Mouse (Mus musculus) hindbrain, embryonic 11.5 days (tissue): ENCODE data around the gene Ubr7. TPM values are rescaled to one million over a fixed set of nuclear protein-coding genes. Genes with fewer than 3 reads are reported as not detected.

ENCODE experiments used
- ATAC-seq: fragments of 200-750 bp; cut with Nextera tagmentation; 2 replicates; pipeline ENCODE4 v1.8.0; 2017; ENCODE audit warnings: mild to moderate bottlenecking, moderate TSS enrichment, moderate library complexity; ENCODE audit not compliant: low FRiP score
- DNase-seq: peaks from one replicate; pipeline ENCODE4 v3.0.0-alpha.2; 2015; ENCODE audit warnings: low spot score
- H3K27ac ChIP-seq: fragments of 300-500 bp; sonication (generic); 2 replicates; pipeline ENCODE4 v1.5.1; 2014; ENCODE audit warnings: mild to moderate bottlenecking, low read depth, low read length
- H3K27me3 ChIP-seq: fragments of 300-500 bp; sonication (generic); 2 replicates; pipeline ENCODE4 v1.6.1; 2014; ENCODE audit warnings: mild to moderate bottlenecking, low read length, moderate library complexity, mixed read lengths; ENCODE audit not compliant: control insufficient read depth, insufficient read depth
- H3K36me3 ChIP-seq: fragments of 300-500 bp; sonication (generic); 2 replicates; pipeline ENCODE4 v1.6.1; 2014; ENCODE audit warnings: mild to moderate bottlenecking, low read length, moderate library complexity, mixed read lengths; ENCODE audit not compliant: control insufficient read depth, insufficient read depth
- H3K4me1 ChIP-seq: fragments of 300-500 bp; sonication (generic); replicated peaks from 2 replicates; pipeline ENCODE4 v1.6.1; 2014; ENCODE audit warnings: low read length, mixed read lengths; ENCODE audit not compliant: control insufficient read depth, insufficient read depth
- H3K4me2 ChIP-seq: fragments of 300-500 bp; sonication (generic); replicated peaks from 2 replicates; pipeline ENCODE4 v1.6.1; 2014; ENCODE audit warnings: mild to moderate bottlenecking, low read depth, low read length
- H3K4me3 ChIP-seq: fragments of 300-500 bp; sonication (generic); 2 replicates; pipeline ENCODE4 v1.5.1; 2014; ENCODE audit warnings: low read depth, low read length
- H3K9ac ChIP-seq: fragments of 300-500 bp; sonication (generic); 2 replicates; pipeline ENCODE4 v1.6.1; 2014; ENCODE audit warnings: low read depth, low read length
- H3K9me3 ChIP-seq: fragments of 300-500 bp; sonication (generic); 2 replicates; pipeline ENCODE4 v1.6.1; 2016; ENCODE audit warnings: low read length; ENCODE audit not compliant: control insufficient read depth
- WGBS: fragments of 180-500 bp; shearing (Covaris S2); extraction: QIAGEN DNeasy Blood & Tissue Kit; methylation state at CpG from one replicate; pipeline ENCODE4 v1.1.7; 2014; 5-methylcytosine and 5-hydroxymethylcytosine counted together
- polyA plus RNA-seq: library from polyadenylated mRNA; unstranded; fragments of >200 nt; fragmentation: Nextera tagmentation; extraction: Ambion mirVana; gene quantifications from 2 replicates; pipeline ENCODE4 v1.2.1, GENCODE M21; 2014

Gene Ubr7
- polyA plus RNA-seq, 1 experiment from 2014 or later = 58.8 TPM

DNA sequence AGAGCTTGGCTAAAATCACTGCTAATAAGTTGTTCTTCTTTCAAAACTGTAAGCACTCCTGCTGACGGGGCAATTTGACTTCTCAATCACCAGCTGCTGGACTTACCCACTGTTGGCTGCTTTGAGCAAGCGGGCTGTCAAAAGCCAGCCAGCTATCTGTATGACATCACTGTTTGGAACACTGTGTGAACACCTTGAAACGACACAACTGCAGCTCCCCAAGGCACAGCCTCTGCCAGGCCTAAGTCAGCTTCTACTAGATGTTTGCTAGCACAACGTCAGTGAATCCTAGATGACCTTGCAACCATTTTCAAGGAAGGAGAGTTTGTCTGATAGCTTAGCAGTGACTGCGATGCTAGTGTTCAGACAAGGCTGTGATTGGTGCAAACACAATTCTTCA, 18.7 kb upstream of the Ubr7 start:
- Histone ChIP-seq H3K36me3 (no peaks in the 10 kb centered on the region), H3K4me2 (no peak overlapping the region), H3K27me3 (no peaks in the 10 kb centered on the region), H3K4me1 (peaks cover 4% of the 10 kb centered on the region; the same call in 1 of the 2 replicates), H3K27ac (no peak overlapping the region), H3K9me3 (no peaks in the 10 kb centered on the region), H3K4me3 (no peak overlapping the region), H3K9ac (no peak overlapping the region)
- DNase-seq (no peak), ATAC-seq (no peak)
- WGBS = 83% methylated on average over 5 of the region's 5 CpGs

DNA sequence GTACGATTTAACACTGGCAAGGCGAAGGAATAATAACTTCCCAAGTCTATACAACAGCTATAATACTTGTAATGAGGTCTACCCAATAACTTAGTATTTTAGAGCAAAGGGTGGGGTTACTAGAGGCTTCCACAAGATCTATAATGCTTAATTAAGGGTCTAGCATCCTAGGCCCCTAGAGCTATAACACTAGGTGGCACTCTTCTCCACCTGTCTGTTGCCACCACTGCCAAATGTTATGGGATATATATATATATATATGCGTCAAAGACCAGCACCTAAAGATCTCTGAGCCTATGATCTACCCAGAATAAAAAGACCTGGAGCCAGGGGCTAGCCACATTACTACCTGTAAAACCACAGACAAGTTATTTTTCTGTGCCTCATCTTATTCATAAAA, 17.5 kb upstream of the Ubr7 start:
- no peak overlapping the region for H3K4me3 ChIP-seq
- H3K9me3 ChIP-seq = no peaks in the 10 kb centered on the region
- H3K36me3 ChIP-seq = no peaks in the 10 kb centered on the region
- H3K27me3 ChIP-seq = no peaks in the 10 kb centered on the region
- ATAC-seq (no peak), DNase-seq (no peak)
- H3K4me1 ChIP-seq = peaks cover 6% of the 10 kb centered on the region; the same call in 1 of the 2 replicates
- H3K4me2 ChIP-seq = no peak overlapping the region
- WGBS = 71% methylated on average over 3 of the region's 3 CpGs
- no peak overlapping the region for H3K9ac ChIP-seq
- H3K27ac ChIP-seq = no peak overlapping the region

DNA sequence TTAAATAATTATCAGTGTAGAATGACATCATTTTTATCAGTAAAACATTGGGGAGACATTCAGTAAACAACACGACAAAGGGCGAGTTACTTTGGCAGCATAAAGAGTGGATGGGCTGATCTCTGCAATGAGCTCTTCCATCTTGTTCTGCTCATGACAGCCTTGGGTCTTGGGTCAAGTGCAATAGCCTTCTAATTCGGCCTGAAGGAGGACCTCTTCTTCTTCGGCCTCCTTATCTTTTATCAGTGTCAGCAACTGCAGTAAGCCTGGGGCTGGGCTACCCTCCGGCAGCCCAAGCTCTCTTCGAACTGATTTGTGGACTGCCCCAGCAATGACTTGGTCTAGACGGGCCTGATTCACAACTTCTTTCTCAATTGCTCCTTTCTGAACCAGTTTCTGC, 15.7 kb upstream of the Ubr7 start:
- no peak for DNase-seq
- no peaks in the 10 kb centered on the region for H3K27me3 ChIP-seq
- no peak overlapping the region for H3K27ac ChIP-seq
- no peaks in the 10 kb centered on the region for H3K36me3 ChIP-seq
- WGBS = 92% methylated on average over 7 of the region's 7 CpGs
- no peaks in the 10 kb centered on the region for H3K9me3 ChIP-seq
- no peak for ATAC-seq
- peaks cover 6% of the 10 kb centered on the region; the same call in 1 of the 2 replicates for H3K4me1 ChIP-seq
- no peak overlapping the region for H3K4me2 ChIP-seq
- H3K4me3 ChIP-seq = no peak overlapping the region
- no peak overlapping the region for H3K9ac ChIP-seq

DNA sequence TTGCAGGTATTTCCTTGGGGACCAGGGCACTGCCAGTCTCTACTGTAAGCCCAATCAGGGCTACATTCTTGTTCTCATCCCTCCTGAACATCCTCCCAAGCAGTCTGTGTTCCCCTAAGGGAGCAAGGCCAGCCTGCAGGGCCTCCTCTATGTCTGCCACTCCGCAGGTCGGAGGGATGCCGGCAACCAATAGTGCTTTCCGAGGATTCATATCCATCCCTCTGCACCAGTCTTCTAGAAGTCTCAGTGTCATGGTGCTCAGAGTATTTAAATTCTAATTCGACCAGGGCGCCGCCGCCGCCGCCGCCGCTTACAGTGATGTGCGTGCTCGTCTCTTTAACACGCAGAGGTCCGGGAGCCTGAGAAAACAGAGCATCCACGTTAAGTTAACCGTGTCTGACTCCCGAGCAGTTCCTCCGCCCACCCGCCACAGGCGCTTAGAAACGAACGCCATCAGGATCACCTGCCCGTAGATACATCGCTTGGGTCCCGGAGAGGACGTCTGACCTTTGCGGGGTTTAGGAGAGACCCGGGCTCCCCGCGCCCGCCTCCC, 14.7 kb upstream of the Ubr7 start:
- peak; percentile 49; the same call in 1 of the 2 replicates for ATAC-seq
- H3K4me3 ChIP-seq = peak overlapping the region; percentile 86
- no peaks in the 10 kb centered on the region for H3K27me3 ChIP-seq
- DNase-seq = no peak
- H3K27ac ChIP-seq = peak overlapping the region; percentile 89
- peak overlapping the region; percentile 80 for H3K4me2 ChIP-seq
- H3K4me1 ChIP-seq = peaks cover 6% of the 10 kb centered on the region; the same call in 1 of the 2 replicates
- H3K9me3 ChIP-seq = no peaks in the 10 kb centered on the region
- no peaks in the 10 kb centered on the region for H3K36me3 ChIP-seq
- WGBS = under 1% methylated on average over 32 of the region's 33 CpGs
- peak overlapping the region; percentile 84 for H3K9ac ChIP-seq

DNA sequence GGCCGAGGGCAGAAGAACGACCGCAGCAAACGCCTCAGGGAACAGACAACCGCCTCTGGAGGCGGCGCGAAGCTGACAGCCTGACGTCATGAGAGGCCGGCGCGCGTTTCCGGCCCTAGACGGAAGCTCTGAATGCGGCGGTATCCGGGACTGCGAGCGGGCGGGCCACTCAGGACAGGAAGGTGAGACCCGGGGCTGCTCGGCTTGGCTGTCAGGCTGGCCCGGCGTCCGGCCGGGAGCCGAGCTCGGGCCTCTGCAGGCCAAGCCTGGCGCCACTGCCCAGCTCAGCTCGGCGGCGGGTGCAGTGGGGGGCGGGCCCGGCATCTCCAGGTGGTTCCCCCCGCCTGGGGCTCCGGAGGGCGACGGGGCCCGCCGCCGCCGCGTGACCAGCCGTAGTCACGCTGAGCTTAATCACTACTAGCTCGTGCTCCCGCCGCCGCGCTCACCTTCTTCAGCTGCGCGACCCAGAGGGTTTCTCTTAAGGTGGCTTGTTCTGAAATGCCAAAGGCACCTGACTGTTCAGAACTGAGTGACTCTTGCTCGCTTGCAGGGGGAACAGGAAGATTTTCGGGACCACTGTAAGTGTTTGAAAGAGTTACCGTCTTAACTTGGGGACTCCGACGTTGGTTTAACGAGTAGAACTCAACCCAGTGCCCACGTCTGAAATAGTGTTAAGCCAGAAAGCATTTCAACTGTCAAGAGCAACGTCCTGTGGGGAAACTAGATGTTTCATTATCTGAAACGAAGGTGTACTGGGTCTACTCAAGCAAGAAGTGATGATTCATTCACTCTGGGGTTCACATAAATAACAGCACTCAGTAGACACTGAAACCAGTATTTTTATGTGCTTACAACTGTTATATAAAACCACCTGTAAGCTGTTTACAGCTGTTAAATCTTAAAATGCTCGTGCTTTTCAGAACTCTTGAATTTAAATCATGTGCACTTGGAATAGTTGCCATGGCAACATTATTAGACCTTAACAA, 13.9 kb upstream of the Ubr7 start, which contains the start of the genes Moap1 and Tmem251:
Gene Moap1, minus strand, starts transcription at position 73 of the 986 bp plus-strand sequence.
Gene Tmem251, plus strand, starts transcription at position 174 of the 986 bp plus-strand sequence.
- ATAC-seq = peak; percentile 97
- H3K27me3 ChIP-seq = no peaks in the 10 kb centered on the region

DNA sequence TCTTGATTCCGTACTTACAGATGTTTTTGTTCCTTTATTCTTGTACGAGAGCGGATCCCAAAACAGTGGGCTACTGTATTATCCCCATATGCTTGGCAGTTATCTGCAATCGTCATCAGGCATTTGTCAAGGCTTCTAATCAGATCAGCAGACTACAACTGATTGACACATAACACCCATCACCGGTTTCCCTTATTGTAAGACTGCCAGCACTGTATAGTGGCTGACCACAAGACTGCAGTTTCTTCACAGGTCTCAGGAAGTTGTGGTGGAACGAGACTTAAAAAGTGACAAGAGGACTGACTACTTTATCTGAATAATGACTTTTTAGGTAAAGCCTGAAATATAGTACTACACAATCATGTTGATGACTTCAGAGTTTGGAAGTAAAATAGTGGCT, 12.9 kb upstream of the Ubr7 start:
- DNase-seq (no peak), ATAC-seq (no peak)
- Histone ChIP-seq H3K9ac (no peak overlapping the region), H3K4me2 (peak overlapping the region; percentile 80; the same call in 1 of the 2 replicates), H3K4me3 (0 out of 2 replicates have a peak overlapping the region, but pooled peaks have one; percentile 1), H3K36me3 (no peaks in the 10 kb centered on the region), H3K27me3 (no peaks in the 10 kb centered on the region), H3K4me1 (peaks cover 6% of the 10 kb centered on the region; the same call in 1 of the 2 replicates), H3K9me3 (no peaks in the 10 kb centered on the region), H3K27ac (no peak overlapping the region)
- WGBS = 71% methylated on average over 6 of the region's 6 CpGs

More for the DNA sequence above, 13.9 kb upstream of the Ubr7 start, which contains the start of the genes Moap1 and Tmem251:
- DNase-seq = peak; percentile 92
- Histone ChIP-seq H3K9me3 (no peaks in the 10 kb centered on the region), H3K4me1 (peaks cover 6% of the 10 kb centered on the region; the same call in 1 of the 2 replicates), H3K4me3 (peak within 1 kb of the TSS; percentile 86), H3K27ac (peak within 1 kb of the TSS; percentile 89), H3K9ac (peak within 1 kb of the TSS; percentile 84), H3K4me2 (peak within 1 kb of the TSS; percentile 80), H3K36me3 (no peaks in the 10 kb centered on the region)
- under 1% methylated on average over 56 of the region's 63 CpGs for WGBS

DNA sequence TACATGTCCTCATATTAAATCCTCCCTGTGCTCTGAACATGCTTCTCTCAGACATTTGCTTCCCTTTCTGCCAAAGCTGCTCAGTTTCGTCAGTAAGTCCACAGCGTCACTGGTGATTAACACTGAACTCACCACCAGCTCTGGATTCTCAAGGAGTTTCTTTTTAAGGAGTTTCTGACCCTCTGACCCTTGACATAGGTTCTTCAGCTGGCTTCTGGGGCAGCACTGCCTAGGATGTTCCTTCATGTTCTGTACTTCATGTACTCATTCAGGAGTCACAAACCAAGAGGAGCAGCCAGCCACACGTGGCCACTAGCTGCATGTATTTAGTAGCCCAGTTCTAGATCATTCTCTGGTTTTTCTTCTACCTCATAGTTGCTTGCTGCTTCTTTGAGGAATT, 9.5 kb upstream of the Ubr7 start:
- H3K27me3 ChIP-seq = no peaks in the 10 kb centered on the region
- H3K4me2 ChIP-seq = no peak overlapping the region
- H3K4me1 ChIP-seq = 0 out of 2 replicates have a peak, but pooled peaks cover 2% of the 10 kb centered on the region
- ATAC-seq = no peak
- no peak overlapping the region for H3K27ac ChIP-seq
- no peak overlapping the region for H3K4me3 ChIP-seq
- no peaks in the 10 kb centered on the region for H3K36me3 ChIP-seq
- DNase-seq = no peak
- H3K9ac ChIP-seq = no peak overlapping the region
- 86% methylated on average over 3 of the region's 3 CpGs for WGBS
- no peaks in the 10 kb centered on the region for H3K9me3 ChIP-seq

DNA sequence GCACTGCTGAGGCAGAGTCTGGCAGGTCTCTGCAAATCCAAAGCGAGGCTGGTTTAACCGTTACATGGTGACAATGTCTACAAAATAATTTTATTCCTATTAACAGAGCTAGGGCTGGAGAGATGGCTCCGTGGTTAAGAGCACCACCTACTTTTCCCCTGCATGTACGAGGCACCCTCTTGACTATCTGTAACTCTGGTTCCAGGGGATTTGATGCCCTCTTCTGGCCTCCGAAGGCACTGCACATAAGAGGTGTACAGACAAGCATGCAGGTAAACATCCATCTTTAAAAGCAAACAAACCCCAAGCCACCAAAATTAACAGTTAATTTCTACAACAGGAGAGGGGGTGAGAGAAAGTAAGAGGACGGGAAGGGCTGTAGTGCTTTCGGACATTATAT, 1.5 kb upstream of the Ubr7 start:
- peak overlapping the region; percentile 85; the same call in 1 of the 2 replicates for H3K4me2 ChIP-seq
- peak overlapping the region; percentile 61 for H3K4me3 ChIP-seq
- no peaks in the 10 kb centered on the region for H3K9me3 ChIP-seq
- H3K9ac ChIP-seq = no peak overlapping the region
- H3K27me3 ChIP-seq = no peaks in the 10 kb centered on the region
- H3K27ac ChIP-seq = no peak overlapping the region
- WGBS = 90% methylated on average over 7 of the region's 7 CpGs
- DNase-seq = peak; percentile 41
- ATAC-seq = no peak
- peaks cover 6% of the 10 kb centered on the region for H3K4me1 ChIP-seq
- no peaks in the 10 kb centered on the region for H3K36me3 ChIP-seq
